In genomic region chr10:43578754-43579380, GRCm38 (mm10) we compare ENCODE assay signal across 8 mouse cellular contexts. TPM values are rescaled to one million over a fixed set of nuclear protein-coding genes. Genes with fewer than 3 reads are reported as not detected.
DNase-seq lines count a peak whose midpoint lies in the region; ATAC-seq and TF ChIP-seq lines count a peak whose summit lies in the region.

No protein-coding gene starts in this region.

- DNase-seq in G1E (ENCODE audit: low spot score): peak; percentile 88
- peak; percentile 81 for DNase-seq in adrenal gland, postnatal 14 days
- DNase-seq in hindbrain, embryonic 11.5 days (ENCODE audit: low spot score): peak; percentile 90
- DNase-seq in liver: peak; percentile 96
- DNase-seq in left cerebral cortex, adult 9 months (ENCODE audit: low spot score in 2 of 2): no peak

- H3K36me3 ChIP-seq in G1E (replicated peaks): peaks cover 14% of the 10 kb centered on the region
- H3K36me3 ChIP-seq in forebrain, embryonic 13.5 days (ENCODE audit: poor library complexity, severe bottlenecking): peaks cover 22% of the 10 kb centered on the region
- no peaks in the 10 kb centered on the region for H3K36me3 ChIP-seq in hindbrain, embryonic 11.5 days (ENCODE audit: control insufficient read depth, insufficient read depth, low read length)
- peaks cover 8% of the 10 kb centered on the region for H3K36me3 ChIP-seq in midbrain, embryonic 16.5 days (ENCODE audit: control insufficient read depth, insufficient read depth, low read length)
- peaks cover 12% of the 10 kb centered on the region; the same call in 1 of the 2 replicates for H3K36me3 ChIP-seq in stomach, embryonic 14.5 days (ENCODE audit: control insufficient read depth, insufficient read depth, low read length)

- peak overlapping the region; percentile 81 for H3K4me3 ChIP-seq in G1E (ENCODE audit: low read depth, low read length)
- peak overlapping the region; percentile 86 for H3K4me3 ChIP-seq in forebrain, embryonic 13.5 days
- H3K4me3 ChIP-seq in hindbrain, embryonic 11.5 days (ENCODE audit: low read depth, low read length): peak overlapping the region; percentile 89
- H3K4me3 ChIP-seq in midbrain, embryonic 16.5 days (ENCODE audit: low read depth, low read length): peak overlapping the region; percentile 87
- peak overlapping the region; percentile 77 for H3K4me3 ChIP-seq in stomach, embryonic 14.5 days (ENCODE audit: low read depth, low read length)

- H3K9ac ChIP-seq in forebrain, embryonic 13.5 days: peak overlapping the region; percentile 95
- peak overlapping the region; percentile 99 for H3K9ac ChIP-seq in hindbrain, embryonic 11.5 days (ENCODE audit: low read depth, low read length)
- H3K9ac ChIP-seq in midbrain, embryonic 16.5 days (ENCODE audit: low read depth, low read length): peak overlapping the region; percentile 98
- H3K9ac ChIP-seq in stomach, embryonic 14.5 days (replicated peaks; ENCODE audit: low read depth, low read length): peak overlapping the region; percentile 90

- H3K4me1 ChIP-seq in G1E (ENCODE audit: insufficient read depth, low read depth, low read length): peaks cover 19% of the 10 kb centered on the region; the same call in 1 of the 2 replicates
- H3K4me1 ChIP-seq in forebrain, embryonic 13.5 days: peaks cover 22% of the 10 kb centered on the region
- peaks cover 3% of the 10 kb centered on the region; the same call in 1 of the 2 replicates for H3K4me1 ChIP-seq in hindbrain, embryonic 11.5 days (replicated peaks; ENCODE audit: control insufficient read depth, insufficient read depth, low read length)
- peaks cover 7% of the 10 kb centered on the region for H3K4me1 ChIP-seq in midbrain, embryonic 16.5 days (ENCODE audit: control insufficient read depth, insufficient read depth, low read length)
- H3K4me1 ChIP-seq in stomach, embryonic 14.5 days (ENCODE audit: control insufficient read depth, insufficient read depth, low read length): no peaks in the 10 kb centered on the region

- peak overlapping the region; percentile 97 for H3K27ac ChIP-seq in forebrain, embryonic 13.5 days
- peak overlapping the region; percentile 98 for H3K27ac ChIP-seq in hindbrain, embryonic 11.5 days (ENCODE audit: low read depth, low read length)
- H3K27ac ChIP-seq in midbrain, embryonic 16.5 days (ENCODE audit: low read length): peak overlapping the region; percentile 97
- peak overlapping the region; percentile 97 for H3K27ac ChIP-seq in stomach, embryonic 14.5 days (ENCODE audit: low read length)

- no peaks in the 10 kb centered on the region for H3K27me3 ChIP-seq in G1E (ENCODE audit: insufficient read depth, low read length)
- H3K27me3 ChIP-seq in forebrain, embryonic 13.5 days: peaks cover 6% of the 10 kb centered on the region
- no peaks in the 10 kb centered on the region for H3K27me3 ChIP-seq in hindbrain, embryonic 11.5 days (ENCODE audit: control insufficient read depth, insufficient read depth, low read length)
- no peaks in the 10 kb centered on the region; the same call in 1 of the 2 replicates for H3K27me3 ChIP-seq in midbrain, embryonic 16.5 days (ENCODE audit: control insufficient read depth, insufficient read depth, low read depth, low read length)
- no peaks in the 10 kb centered on the region for H3K27me3 ChIP-seq in stomach, embryonic 14.5 days (ENCODE audit: control insufficient read depth, insufficient read depth, low read length)

- peak; percentile 41 for ATAC-seq in G1E (ENCODE audit: extremely low read depth, insufficient number of reproducible peaks, low FRiP score, poor library complexity, severe bottlenecking)
- ATAC-seq in forebrain, embryonic 13.5 days: peak; percentile 91
- ATAC-seq in hindbrain, embryonic 11.5 days (ENCODE audit: low FRiP score): peak; percentile 88
- peak; percentile 89 for ATAC-seq in midbrain, embryonic 16.5 days
- ATAC-seq in stomach, embryonic 14.5 days (ENCODE audit: insufficient number of reproducible peaks, insufficient read depth, low FRiP score, low read depth): peak; percentile 82

- peak overlapping the region; percentile 80 for H3K4me2 ChIP-seq in forebrain, embryonic 13.5 days
- H3K4me2 ChIP-seq in hindbrain, embryonic 11.5 days (replicated peaks; ENCODE audit: low read depth, low read length): peak overlapping the region; percentile 85
- peak overlapping the region; percentile 88 for H3K4me2 ChIP-seq in midbrain, embryonic 16.5 days (ENCODE audit: low read length)
- H3K4me2 ChIP-seq in stomach, embryonic 14.5 days (replicated peaks; ENCODE audit: low read depth, low read length): peak overlapping the region; percentile 92

- H3K9me3 ChIP-seq in G1E (replicated peaks): no peaks in the 10 kb centered on the region
- no peaks in the 10 kb centered on the region for H3K9me3 ChIP-seq in forebrain, embryonic 13.5 days (replicated peaks)
- no peaks in the 10 kb centered on the region for H3K9me3 ChIP-seq in hindbrain, embryonic 11.5 days (ENCODE audit: control insufficient read depth, low read length)
- no peaks in the 10 kb centered on the region for H3K9me3 ChIP-seq in midbrain, embryonic 16.5 days (replicated peaks; ENCODE audit: control insufficient read depth, low read length, poor library complexity, severe bottlenecking)
- no peaks in the 10 kb centered on the region for H3K9me3 ChIP-seq in stomach, embryonic 14.5 days (ENCODE audit: control insufficient read depth, low read depth, low read length)

- TF ChIP-seq CTCF in G1E (IDR thresholded peaks at IDR 0.05; ENCODE audit: low read depth, low read length): no peak

- 0% methylated on average over 40 of the region's 65 CpGs for WGBS in forebrain, embryonic 13.5 days
- WGBS in hindbrain, embryonic 11.5 days: 0% methylated on average over 50 of the region's 65 CpGs
- 0% methylated on average over 37 of the region's 65 CpGs for WGBS in midbrain, embryonic 16.5 days
- WGBS in stomach, embryonic 14.5 days: 0% methylated on average over 43 of the region's 65 CpGs

RNA-seq across cellular contexts. Expression of gene Cd24a, which starts 0.8 kb away (rescaled TPM):
- total RNA-seq in G1E (2014; fragmentation: Nextera tagmentation) (934 and 1,184 TPM in 2 replicates), G1E (2017) (1,061 and 1,162 TPM in 2 replicates)
- 235 and 260 TPM in 2 replicates for polyA plus RNA-seq in G1E (2012)
- 67.5 and 81.0 TPM in 2 replicates for total RNA-seq in adrenal gland, postnatal 14 days (2021)
- 700 and 710 TPM in 2 replicates for polyA plus RNA-seq in forebrain, embryonic 13.5 days (2015; fragmentation: Nextera tagmentation; extraction: Ambion mirVana)
- 783 and 816 TPM in 2 replicates for polyA plus RNA-seq in hindbrain, embryonic 11.5 days (2014; fragmentation: Nextera tagmentation; extraction: Ambion mirVana)
- polyA plus RNA-seq in midbrain, embryonic 16.5 days (2015; fragmentation: Nextera tagmentation; extraction: Ambion mirVana): 660 and 780 TPM in 2 replicates
- 351 and 380 TPM in 2 replicates for polyA plus RNA-seq in stomach, embryonic 14.5 days (2014; fragmentation: Nextera tagmentation; extraction: Ambion mirVana)

RNA-seq across cellular contexts. Expression of gene 1700021F05Rik, which starts 38.1 kb away (rescaled TPM):
- total RNA-seq in G1E (2014; fragmentation: Nextera tagmentation): 13.5 and 24.2 TPM in 2 replicates
- 22.9 and 31.1 TPM in 2 replicates for total RNA-seq in G1E (2017)
- polyA plus RNA-seq in G1E (2012): 6.4 and 8.6 TPM in 2 replicates
- 94.0 and 99.4 TPM in 2 replicates for total RNA-seq in adrenal gland, postnatal 14 days (2021)
- 63.0 and 65.2 TPM in 2 replicates for polyA plus RNA-seq in forebrain, embryonic 13.5 days (2015; fragmentation: Nextera tagmentation; extraction: Ambion mirVana)
- polyA plus RNA-seq in hindbrain, embryonic 11.5 days (2014; fragmentation: Nextera tagmentation; extraction: Ambion mirVana): 70.4 and 76.2 TPM in 2 replicates
- 64.3 and 68.7 TPM in 2 replicates for polyA plus RNA-seq in midbrain, embryonic 16.5 days (2015; fragmentation: Nextera tagmentation; extraction: Ambion mirVana)
- polyA plus RNA-seq in stomach, embryonic 14.5 days (2014; fragmentation: Nextera tagmentation; extraction: Ambion mirVana): 57.2 and 61.2 TPM in 2 replicates

RNA-seq across cellular contexts. Expression of gene Gm9803, which starts 55.0 kb away (rescaled TPM):
- 2.9 and 3.4 TPM in 2 replicates for total RNA-seq in G1E (2014; fragmentation: Nextera tagmentation)
- total RNA-seq in G1E (2017): 6.9 and 13.6 TPM in 2 replicates
- polyA plus RNA-seq in G1E (2012): 33.3 and 49.6 TPM in 2 replicates
- 19.7 and 21.9 TPM in 2 replicates for total RNA-seq in adrenal gland, postnatal 14 days (2021)
- 19.4 and 23.4 TPM in 2 replicates for polyA plus RNA-seq in forebrain, embryonic 13.5 days (2015; fragmentation: Nextera tagmentation; extraction: Ambion mirVana)
- 9.6 and 16.8 TPM in 2 replicates for polyA plus RNA-seq in hindbrain, embryonic 11.5 days (2014; fragmentation: Nextera tagmentation; extraction: Ambion mirVana)
- polyA plus RNA-seq in midbrain, embryonic 16.5 days (2015; fragmentation: Nextera tagmentation; extraction: Ambion mirVana): 16.6 and 23.4 TPM in 2 replicates
- 9.4 and 13.6 TPM in 2 replicates for polyA plus RNA-seq in stomach, embryonic 14.5 days (2014; fragmentation: Nextera tagmentation; extraction: Ambion mirVana)

Comparison
In these comparisons a context has a peak if more than half of its experiments do, and no peak if none do; other contexts are left out.
1. ATAC-seq: peak in every context shown above with its lines; median percentile 91 in forebrain, embryonic 13.5 days; 89 in midbrain, embryonic 16.5 days; 88 in hindbrain, embryonic 11.5 days; 82 in stomach, embryonic 14.5 days; 41 in G1E.
2. DNase-seq: peak in G1E (single experiment), adrenal gland, postnatal 14 days (single experiment), hindbrain, embryonic 11.5 days (single experiment) and liver (single experiment); none in left cerebral cortex, adult 9 months (0 of 2).
3. Peak in every context shown above with its lines, with median percentiles within 50 percentile points of each other: H3K4me3 ChIP-seq, H3K27ac ChIP-seq, H3K4me2 ChIP-seq and H3K9ac ChIP-seq.